Mouse (Mus musculus) regulatory T cell (primary cell): ENCODE measurements at regions not wholly inside any gene's neighbourhood (a gene's known extent, or its start where the extent isn't known, plus 50 kb on each side); places are given as distances from the start of the nearest gene placed in this dataset.

ENCODE experiments used
- in situ Hi-C: fragments of 300-600 bp; cut with MboI, MseI; formaldehyde crosslinking; loops from one replicate; pipeline ENCODE4 v1.15.1; 2025; ENCODE audit warnings: high pct_unique_total_duplicates

- in situ Hi-C loops, result no loop called here
These were observed 103.1 kb upstream of the Rybp start for GRCm38 (mm10) chr6:100390258-100390910.

GRCm38 (mm10) chr6:100387042-100387441 lies 99.8 kb upstream of the Rybp start:
- in situ Hi-C loops, result no loop called here

GRCm38 (mm10) chr6:100385640-100386039 lies 98.4 kb upstream of the Rybp start:
- in situ Hi-C loops, result no loop called here

- in situ Hi-C loops, result no loop called here
These were observed 93.8 kb upstream of the Rybp start for GRCm38 (mm10) chr6:100381046-100381445.

- in situ Hi-C loops, result no loop called here
These were observed 93.3 kb upstream of the Rybp start for GRCm38 (mm10) chr6:100380536-100380935.

- in situ Hi-C loops, result no loop called here
These were observed 92.5 kb upstream of the Rybp start for GRCm38 (mm10) chr6:100379792-100380191.

- in situ Hi-C loops, result no loop called here
These were observed 91.2 kb upstream of the Rybp start for GRCm38 (mm10) chr6:100378533-100378874.

GRCm38 (mm10) chr6:100377828-100378532 lies 90.7 kb upstream of the Rybp start:
- in situ Hi-C loops, result no loop called here

GRCm38 (mm10) chr6:100376656-100377055 lies 89.4 kb upstream of the Rybp start:
- in situ Hi-C loops, result no loop called here

- in situ Hi-C loops, result no loop called here
These were observed 83.5 kb upstream of the Rybp start for GRCm38 (mm10) chr6:100370828-100371227.

GRCm38 (mm10) chr6:100370358-100370757 lies 83.1 kb upstream of the Rybp start:
- in situ Hi-C loops, result no loop called here

- in situ Hi-C loops, result no loop called here
These were observed 78.9 kb upstream of the Rybp start for GRCm38 (mm10) chr6:100366231-100366630.

GRCm38 (mm10) chr6:100365791-100366190 lies 78.5 kb upstream of the Rybp start:
- in situ Hi-C loops, result no loop called here

GRCm38 (mm10) chr6:100363683-100364082 lies 76.4 kb upstream of the Rybp start:
- in situ Hi-C loops, result no loop called here

- in situ Hi-C loops, result no loop called here
These were observed 69.5 kb upstream of the Rybp start for GRCm38 (mm10) chr6:100356617-100357399.

GRCm38 (mm10) chr6:100355858-100356257 lies 68.6 kb upstream of the Rybp start:
- in situ Hi-C loops, result no loop called here

GRCm38 (mm10) chr6:100347481-100347880 lies 60.2 kb upstream of the Rybp start:
- in situ Hi-C loops, result no loop called here

GRCm38 (mm10) chr6:100345073-100345472 lies 57.8 kb upstream of the Rybp start:
- in situ Hi-C loops, result no loop called here

- in situ Hi-C loops, result no loop called here
These were observed 54.3 kb upstream of the Rybp start for GRCm38 (mm10) chr6:100341305-100342290.

GRCm38 (mm10) chr6:100338291-100338690 lies 51.0 kb upstream of the Rybp start:
- in situ Hi-C loops, result no loop called here
